Mouse (Mus musculus): Measurements from ENCODE around the gene Zfp764. TPM values are rescaled to one million over a fixed set of nuclear protein-coding genes. Genes with fewer than 3 reads are reported as not detected.
"Not testable (repeated sequence)": the region's sequence is repeated elsewhere in the genome, so short reads cannot be mapped to it uniquely, and the experiment has no call there.

Gene Zfp764
- 1.3 and 1.4 TPM in 2 replicates for polyA plus RNA-seq (2015; fragmentation: Nextera tagmentation; extraction: Ambion mirVana)

DNA sequence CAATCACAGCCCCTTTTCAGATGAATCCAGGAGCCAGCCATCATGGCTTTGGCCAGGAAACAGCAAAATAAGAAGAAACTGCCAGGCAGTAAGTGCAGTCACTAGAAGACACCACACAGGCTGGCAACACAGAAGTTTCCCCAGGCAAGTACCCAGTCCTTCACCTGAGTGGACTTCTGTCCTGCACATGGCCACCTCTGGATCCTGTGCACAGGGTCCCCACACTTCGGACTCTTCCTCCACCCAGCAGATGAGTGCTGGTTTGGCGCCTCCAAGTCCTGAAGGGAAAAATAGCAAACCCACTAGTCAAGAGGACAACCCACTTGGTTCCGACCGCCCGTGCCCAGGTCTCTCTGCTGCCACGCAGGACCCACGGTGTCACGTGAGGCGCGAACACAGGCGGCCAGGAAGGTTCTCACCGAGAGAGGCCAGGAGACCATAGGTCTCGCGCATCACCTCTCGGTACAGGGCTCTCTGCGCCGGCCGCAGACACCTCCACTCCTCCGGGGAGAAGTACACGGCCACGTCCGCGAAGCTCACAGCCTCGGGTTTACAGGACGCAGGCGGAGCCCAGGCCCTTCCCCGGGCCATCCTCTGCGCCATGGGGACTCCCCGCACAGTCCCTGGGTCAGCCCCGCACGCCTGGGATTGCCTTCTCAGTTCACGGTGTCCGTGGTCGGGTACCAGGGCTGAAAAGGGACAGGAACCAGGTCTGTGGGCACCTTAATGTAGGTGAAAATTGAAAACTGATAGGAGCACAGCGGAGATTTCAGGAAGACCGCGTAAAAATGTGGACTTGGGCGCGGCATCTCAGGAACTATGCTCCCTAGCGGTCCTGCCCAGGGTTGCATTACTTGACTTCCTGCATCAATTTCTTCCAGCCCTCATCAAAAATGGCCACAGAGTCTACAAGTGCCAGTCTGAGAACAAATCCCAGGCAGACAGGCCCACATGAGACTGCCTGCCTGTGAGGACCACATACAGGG, at the start of gene Zfp764:
TSS of gene Zfp764 (minus strand) at position 821 of the 986 bp plus-strand sequence.
- H3K27me3 ChIP-seq (ENCODE audit: control insufficient read depth, insufficient read depth, low read depth, low read length); H3K27ac ChIP-seq (ENCODE audit: low read length); H3K9me3 ChIP-seq (replicated peaks; ENCODE audit: control insufficient read depth, low read length); H3K4me1 ChIP-seq (ENCODE audit: control insufficient read depth, low read depth, low read length); H3K36me3 ChIP-seq (ENCODE audit: control insufficient read depth, insufficient read depth): not testable (repeated sequence)
- ATAC-seq (ENCODE audit: low read depth) = peak; percentile 80
- peak within 1 kb of the TSS; percentile 65 for H3K4me3 ChIP-seq (ENCODE audit: low read depth, low read length)
- WGBS (ENCODE audit: insufficient replicate concordance) = 3% methylated on average over 38 of the region's 40 CpGs
- peak within 1 kb of the TSS; percentile 84 for H3K4me2 ChIP-seq (ENCODE audit: low read depth, low read length)
- H3K9ac ChIP-seq (ENCODE audit: low read depth, low read length) = peak within 1 kb of the TSS; percentile 64

GRCm38 (mm10) chr7:127454905-127455304, 48.3 kb upstream of the Zfp764 start:
- Histone ChIP-seq H3K9ac (ENCODE audit: low read depth, low read length) (no peak overlapping the region), H3K4me1 (ENCODE audit: control insufficient read depth, low read depth, low read length) (peaks cover 15% of the 10 kb centered on the region), H3K9me3 (replicated peaks; ENCODE audit: control insufficient read depth, low read length) (peaks cover 3% of the 10 kb centered on the region), H3K4me3 (ENCODE audit: low read depth, low read length) (no peak overlapping the region), H3K27ac (ENCODE audit: low read length) (no peak overlapping the region), H3K4me2 (ENCODE audit: low read depth, low read length) (no peak overlapping the region), H3K36me3 (ENCODE audit: control insufficient read depth, insufficient read depth) (peaks cover 30% of the 10 kb centered on the region), H3K27me3 (ENCODE audit: control insufficient read depth, insufficient read depth, low read depth, low read length) (no peaks in the 10 kb centered on the region)
- no peak for ATAC-seq (ENCODE audit: low read depth)
- 88% methylated on average over 7 of the region's 7 CpGs for WGBS (ENCODE audit: insufficient replicate concordance)

DNA sequence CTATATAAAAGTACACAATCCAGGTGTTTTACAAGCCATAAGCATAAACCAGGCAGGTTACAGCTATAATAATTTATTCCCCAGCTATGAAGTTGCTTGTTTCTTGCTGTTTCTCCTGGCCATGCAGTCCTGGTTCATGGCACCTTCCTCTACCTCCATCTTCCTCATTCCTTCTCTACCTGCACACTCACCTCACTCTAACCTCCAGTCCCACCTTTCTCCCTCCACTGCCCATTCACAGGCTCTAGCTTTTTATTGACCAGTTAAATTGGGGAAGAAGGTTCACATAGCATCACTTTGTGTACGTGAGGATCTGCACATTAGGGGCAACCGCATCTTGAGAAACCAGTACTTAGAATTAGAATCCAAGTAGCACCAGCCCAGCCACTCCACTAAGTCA, 46.4 kb upstream of the Zfp764 start:
- Histone ChIP-seq H3K4me2 (ENCODE audit: low read depth, low read length) (no peak overlapping the region), H3K4me1 (ENCODE audit: control insufficient read depth, low read depth, low read length) (peaks cover 20% of the 10 kb centered on the region), H3K9me3 (replicated peaks; ENCODE audit: control insufficient read depth, low read length) (peaks cover 3% of the 10 kb centered on the region), H3K36me3 (ENCODE audit: control insufficient read depth, insufficient read depth) (peaks cover 27% of the 10 kb centered on the region), H3K27ac (ENCODE audit: low read length) (no peak overlapping the region), H3K27me3 (ENCODE audit: control insufficient read depth, insufficient read depth, low read depth, low read length) (no peaks in the 10 kb centered on the region), H3K9ac (ENCODE audit: low read depth, low read length) (no peak overlapping the region), H3K4me3 (ENCODE audit: low read depth, low read length) (no peak overlapping the region)
- ATAC-seq (ENCODE audit: low read depth) = no peak
- WGBS (ENCODE audit: insufficient replicate concordance) = 88% methylated on average over 2 of the region's 2 CpGs

DNA sequence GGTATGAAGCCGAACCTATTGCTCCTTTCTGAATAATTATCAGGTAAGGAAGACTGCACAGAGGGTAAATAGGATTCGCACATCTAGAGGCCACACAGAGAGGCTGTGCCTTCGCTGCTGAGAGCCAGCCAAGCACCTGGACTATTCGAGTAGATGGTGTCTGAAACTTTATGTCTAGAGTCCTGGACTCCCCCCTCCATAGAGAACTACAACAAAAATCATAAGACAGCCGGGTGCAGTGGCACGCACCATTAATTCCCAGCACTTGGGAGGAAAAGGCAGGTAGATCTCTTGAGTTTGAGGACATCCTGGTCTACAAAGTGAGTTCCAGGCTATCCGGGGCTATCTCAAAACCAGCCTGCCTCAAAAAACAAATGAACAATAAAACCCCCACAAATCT, 43.3 kb upstream of the Zfp764 start:
- no peak for ATAC-seq (ENCODE audit: low read depth)
- H3K9ac ChIP-seq (ENCODE audit: low read depth, low read length) = peak overlapping the region; percentile 64
- peak overlapping the region; percentile 68 for H3K27ac ChIP-seq (ENCODE audit: low read length)
- H3K27me3 ChIP-seq (ENCODE audit: control insufficient read depth, insufficient read depth, low read depth, low read length) = no peaks in the 10 kb centered on the region
- H3K4me3 ChIP-seq (ENCODE audit: low read depth, low read length) = peak overlapping the region; percentile 98
- peaks cover 26% of the 10 kb centered on the region for H3K4me1 ChIP-seq (ENCODE audit: control insufficient read depth, low read depth, low read length)
- WGBS (ENCODE audit: insufficient replicate concordance) = 75% methylated on average over 7 of the region's 7 CpGs
- no peaks in the 10 kb centered on the region for H3K9me3 ChIP-seq (replicated peaks; ENCODE audit: control insufficient read depth, low read length)
- peak overlapping the region; percentile 78 for H3K4me2 ChIP-seq (ENCODE audit: low read depth, low read length)
- peaks cover 9% of the 10 kb centered on the region for H3K36me3 ChIP-seq (ENCODE audit: control insufficient read depth, insufficient read depth)

GRCm38 (mm10) chr7:127448521-127449300, 42.1 kb upstream of the Zfp764 start, which contains the start of gene Zfp689:
Gene Zfp689 (minus strand): TSS chr7:127449158.
- under 1% methylated on average over 54 of the region's 54 CpGs for WGBS (ENCODE audit: insufficient replicate concordance)
- H3K4me1 ChIP-seq (ENCODE audit: control insufficient read depth, low read depth, low read length) = peaks cover 26% of the 10 kb centered on the region
- peaks cover 18% of the 10 kb centered on the region for H3K36me3 ChIP-seq (ENCODE audit: control insufficient read depth, insufficient read depth)
- peak within 1 kb of the TSS; percentile 78 for H3K4me2 ChIP-seq (ENCODE audit: low read depth, low read length)
- no peaks in the 10 kb centered on the region for H3K27me3 ChIP-seq (ENCODE audit: control insufficient read depth, insufficient read depth, low read depth, low read length)
- H3K9me3 ChIP-seq (replicated peaks; ENCODE audit: control insufficient read depth, low read length) = no peaks in the 10 kb centered on the region
- H3K9ac ChIP-seq (ENCODE audit: low read depth, low read length) = peak within 1 kb of the TSS; percentile 94
- H3K27ac ChIP-seq (ENCODE audit: low read length) = peak within 1 kb of the TSS; percentile 94
- peak within 1 kb of the TSS; percentile 98 for H3K4me3 ChIP-seq (ENCODE audit: low read depth, low read length)
- ATAC-seq (ENCODE audit: low read depth) = peak; percentile 92

DNA sequence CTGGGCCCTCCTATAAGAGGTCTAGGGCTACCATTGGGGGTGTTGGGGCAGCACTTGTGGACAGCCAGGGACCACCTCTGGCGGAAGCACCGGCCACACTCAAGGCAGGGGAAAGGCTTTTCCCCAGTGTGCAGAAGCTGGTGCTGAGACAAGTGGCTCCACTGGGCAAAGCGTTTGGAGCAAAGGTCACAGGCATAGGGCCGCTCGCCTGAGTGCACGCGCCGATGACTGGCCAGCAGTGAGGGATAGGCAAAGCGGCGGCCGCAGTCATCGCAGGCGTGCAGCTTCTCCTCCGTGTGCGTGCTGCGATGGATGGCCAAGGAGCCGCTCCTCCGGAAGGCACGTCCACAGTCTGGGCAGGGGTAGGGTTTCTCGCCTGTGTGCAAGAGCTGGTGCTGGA, 37.4 kb upstream of the Zfp764 start:
- no peak overlapping the region for H3K9ac ChIP-seq (ENCODE audit: low read depth, low read length)
- H3K27ac ChIP-seq (ENCODE audit: low read length) = no peak overlapping the region
- H3K27me3 ChIP-seq (ENCODE audit: control insufficient read depth, insufficient read depth, low read depth, low read length) = no peaks in the 10 kb centered on the region
- H3K36me3 ChIP-seq (ENCODE audit: control insufficient read depth, insufficient read depth) = peaks cover 13% of the 10 kb centered on the region
- H3K4me3 ChIP-seq (ENCODE audit: low read depth, low read length) = no peak overlapping the region
- no peaks in the 10 kb centered on the region for H3K9me3 ChIP-seq (replicated peaks; ENCODE audit: control insufficient read depth, low read length)
- H3K4me1 ChIP-seq (ENCODE audit: control insufficient read depth, low read depth, low read length) = peaks cover 9% of the 10 kb centered on the region
- H3K4me2 ChIP-seq (ENCODE audit: low read depth, low read length) = no peak overlapping the region
- ATAC-seq (ENCODE audit: low read depth) = no peak
- WGBS (ENCODE audit: insufficient replicate concordance) = 83% methylated on average over 19 of the region's 20 CpGs

DNA sequence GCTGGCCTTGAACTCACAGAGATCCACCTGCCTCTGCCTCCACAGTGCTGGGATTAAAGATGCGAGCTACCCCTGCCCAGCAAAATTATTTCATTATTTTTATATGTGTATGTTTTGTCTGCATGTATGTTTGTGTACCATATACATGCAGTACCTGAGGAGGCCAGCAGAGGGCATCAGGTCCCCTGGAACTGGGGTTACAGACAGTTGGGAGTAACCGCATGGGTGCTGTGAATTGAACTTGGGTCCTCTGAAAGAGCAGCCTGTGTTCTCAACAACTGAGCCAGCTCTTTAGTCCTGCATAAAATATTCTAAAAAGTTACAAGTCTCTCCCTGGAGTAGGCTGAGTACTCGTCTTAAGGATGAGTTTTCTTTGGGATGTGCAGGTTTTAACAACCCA, 31.1 kb upstream of the Zfp764 start:
- no peak overlapping the region for H3K4me3 ChIP-seq (ENCODE audit: low read depth, low read length)
- H3K27me3 ChIP-seq (ENCODE audit: control insufficient read depth, insufficient read depth, low read depth, low read length) = no peaks in the 10 kb centered on the region
- H3K4me1 ChIP-seq (ENCODE audit: control insufficient read depth, low read depth, low read length) = no peaks in the 10 kb centered on the region
- H3K4me2 ChIP-seq (ENCODE audit: low read depth, low read length) = no peak overlapping the region
- H3K27ac ChIP-seq (ENCODE audit: low read length) = no peak overlapping the region
- 81% methylated on average over 3 of the region's 3 CpGs for WGBS (ENCODE audit: insufficient replicate concordance)
- peaks cover 6% of the 10 kb centered on the region for H3K9me3 ChIP-seq (replicated peaks; ENCODE audit: control insufficient read depth, low read length)
- ATAC-seq (ENCODE audit: low read depth) = no peak
- H3K9ac ChIP-seq (ENCODE audit: low read depth, low read length) = no peak overlapping the region
- no peaks in the 10 kb centered on the region for H3K36me3 ChIP-seq (ENCODE audit: control insufficient read depth, insufficient read depth)

GRCm38 (mm10) chr7:127435206-127435605, 28.6 kb upstream of the Zfp764 start:
- H3K27me3 ChIP-seq (ENCODE audit: control insufficient read depth, insufficient read depth, low read depth, low read length) = no peaks in the 10 kb centered on the region
- no peaks in the 10 kb centered on the region for H3K36me3 ChIP-seq (ENCODE audit: control insufficient read depth, insufficient read depth)
- no peak overlapping the region for H3K9ac ChIP-seq (ENCODE audit: low read depth, low read length)
- no peak for ATAC-seq (ENCODE audit: low read depth)
- WGBS (ENCODE audit: insufficient replicate concordance) = 59% methylated on average over 4 of the region's 4 CpGs
- H3K4me2 ChIP-seq (ENCODE audit: low read depth, low read length) = no peak overlapping the region
- no peaks in the 10 kb centered on the region for H3K4me1 ChIP-seq (ENCODE audit: control insufficient read depth, low read depth, low read length)
- H3K27ac ChIP-seq (ENCODE audit: low read length) = no peak overlapping the region
- peaks cover 6% of the 10 kb centered on the region for H3K9me3 ChIP-seq (replicated peaks; ENCODE audit: control insufficient read depth, low read length)
- H3K4me3 ChIP-seq (ENCODE audit: low read depth, low read length) = no peak overlapping the region

All from liver, embryonic 16.5 days (tissue).